Mouse (Mus musculus) neutrophil, adult 5-6 weeks (primary cell): ENCODE measurements around the gene Add2. TPM values are rescaled to one million over a fixed set of nuclear protein-coding genes. Genes with fewer than 3 reads are reported as not detected.
"Not testable (repeated sequence)": the region's sequence is repeated elsewhere in the genome, so short reads cannot be mapped to it uniquely, and the experiment has no call there.

Source experiments
- ATAC-seq: fragments of 151-379, 151-347 bp; 2 replicates; pipeline ENCODE4 v1.8.0; 2017; ENCODE audit warnings: mild to moderate bottlenecking, moderate TSS enrichment; ENCODE audit not compliant: insufficient number of reproducible peaks, poor library complexity, low FRiP score, severe bottlenecking; ENCODE audit errors: extremely low read depth
- total RNA-seq: library from RNA; stranded (forward); fragments of 200-1000 nt; gene quantifications from 2 replicates; pipeline ENCODE4 v1.2.3, GENCODE M21; 2017

The Add2 gene
- 0.37 TPM in 1 of 2 replicates, not detected in the other for total RNA-seq

DNA sequence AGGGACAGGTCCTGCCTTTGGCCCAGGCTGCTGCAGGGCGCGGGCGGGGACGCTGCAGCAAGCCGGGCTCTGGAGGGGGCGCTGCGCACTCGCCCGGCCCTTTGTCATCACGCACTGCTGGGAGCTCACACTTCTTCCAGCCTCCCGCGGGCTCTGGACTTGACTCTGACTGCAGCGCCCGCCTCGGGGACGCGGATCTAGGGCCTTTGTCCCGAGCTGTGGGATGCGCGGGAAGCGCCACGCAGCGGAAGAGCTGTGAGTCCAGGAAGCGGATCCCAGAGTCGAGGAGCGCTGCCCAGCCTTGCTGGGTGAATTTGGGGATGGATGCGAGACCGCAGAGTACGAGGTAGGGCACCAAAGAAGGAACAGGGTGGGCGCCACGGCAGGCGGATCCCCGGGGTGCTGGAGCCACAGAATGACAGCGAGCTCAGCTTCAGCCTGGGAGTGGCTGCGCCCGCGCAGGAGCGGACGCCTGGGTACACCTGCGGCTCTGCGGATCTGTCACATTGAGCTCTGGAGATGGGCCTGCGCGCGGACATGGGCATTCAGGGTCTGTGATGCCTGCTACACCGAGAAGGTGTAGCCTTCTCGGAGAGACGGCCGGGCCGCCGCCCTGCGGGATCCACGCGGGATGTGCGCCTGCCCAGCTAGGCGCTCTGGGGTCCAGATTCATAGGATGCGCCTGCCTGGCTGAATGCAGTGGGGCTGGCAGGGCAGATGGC, at the start of gene Add2:
Add2 (plus strand) TSS at position 81 of the 722 bp plus-strand sequence.
- no peak for ATAC-seq

GRCm38 (mm10) chr6:85978736-85979135, 49.7 kb upstream of the Add2 start:
- ATAC-seq: not testable (repeated sequence)

GRCm38 (mm10) chr6:85984351-85984750, 44.1 kb upstream of the Add2 start:
- ATAC-seq: no peak

GRCm38 (mm10) chr6:85989570-85989969, 38.9 kb upstream of the Add2 start:
- ATAC-seq: not testable (repeated sequence)

DNA sequence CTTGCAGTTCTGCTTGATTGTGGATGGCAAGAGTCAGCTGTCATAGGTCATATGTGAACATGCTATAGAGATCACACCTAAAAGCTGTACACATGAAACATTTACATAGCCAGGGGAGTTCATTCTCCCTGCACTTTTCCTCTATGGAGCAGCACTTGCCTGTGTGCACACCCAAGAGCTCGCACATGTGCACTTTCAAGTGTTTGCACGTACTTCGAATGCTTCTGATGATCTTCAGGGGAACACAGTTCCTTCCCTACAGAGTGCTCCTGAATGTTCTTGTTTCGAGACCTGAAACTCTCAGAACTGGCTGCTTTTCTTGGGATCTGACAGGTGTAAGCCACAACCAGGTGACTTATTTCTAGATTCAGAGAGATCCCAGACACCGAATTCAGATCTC, 37.7 kb upstream of the Add2 start:
- not testable (repeated sequence) for ATAC-seq

- ATAC-seq: no peak
These were observed 25.0 kb upstream of the Add2 start for GRCm38 (mm10) chr6:86003405-86003925.

DNA sequence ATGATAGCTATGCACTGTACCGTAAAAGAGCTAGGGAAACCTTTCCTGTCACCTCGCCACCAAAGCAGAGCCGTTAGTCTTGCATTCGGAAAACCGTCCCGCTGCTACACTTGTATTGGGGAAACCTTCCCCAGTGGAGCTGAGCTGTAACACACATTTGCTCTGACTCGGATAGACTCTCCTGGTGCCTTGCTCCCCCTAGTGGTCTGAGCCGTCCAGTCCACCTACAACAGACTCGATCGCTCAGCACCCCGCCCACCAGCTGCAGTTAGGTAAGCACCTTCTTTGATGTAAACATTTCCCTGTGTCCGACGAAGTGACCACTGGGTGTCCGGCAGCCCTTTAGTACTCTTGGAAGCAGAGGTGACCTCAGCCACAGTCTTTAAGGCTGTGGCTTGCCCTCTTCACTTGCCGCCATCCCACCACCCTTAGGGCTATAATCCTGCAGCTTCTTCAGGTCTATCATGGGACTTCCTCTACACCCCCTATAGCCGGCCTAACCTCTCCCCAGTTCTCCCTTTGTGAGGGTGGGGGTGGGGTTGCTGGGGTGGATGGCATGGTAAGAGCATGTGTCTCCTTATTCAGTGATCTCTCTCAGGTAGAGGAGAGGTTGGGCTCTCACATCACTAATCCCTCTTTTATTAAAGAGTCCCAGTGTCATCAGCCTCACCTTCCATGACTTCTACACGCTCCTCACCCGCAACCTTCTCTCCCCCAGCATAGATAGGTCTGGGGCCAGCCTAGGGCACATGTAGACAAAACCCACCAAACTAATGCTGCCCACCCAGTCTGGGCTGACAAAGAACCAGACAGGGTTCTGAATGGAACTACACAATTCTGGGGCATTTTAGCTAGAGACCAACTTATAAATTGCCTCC, 24.0 kb upstream of the Add2 start:
- ATAC-seq: peak; percentile 96

DNA sequence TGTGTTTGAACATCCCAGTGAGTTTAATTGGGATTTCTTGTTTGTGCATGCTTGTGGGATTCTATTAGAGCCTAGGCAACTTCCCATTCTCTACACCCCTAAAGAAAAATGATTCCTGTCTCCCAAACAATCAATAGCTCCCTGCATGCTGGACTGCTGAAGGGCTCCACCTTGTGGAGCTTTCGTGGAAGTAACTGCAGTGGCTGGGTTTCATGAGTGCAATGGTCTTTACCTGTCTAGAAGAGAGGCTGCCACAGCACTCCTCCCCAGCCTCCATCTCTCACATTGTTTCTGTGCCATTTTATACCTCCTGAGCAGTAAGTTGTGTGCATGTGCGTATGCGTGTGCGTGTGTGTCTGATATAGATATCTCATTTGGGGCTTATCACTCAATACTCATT, 18.5 kb upstream of the Add2 start:
- ATAC-seq: no peak

- ATAC-seq: not testable (repeated sequence)
These were observed 13.7 kb upstream of the Add2 start for GRCm38 (mm10) chr6:86014812-86015211.

- no peak for ATAC-seq
These were observed 12.6 kb upstream of the Add2 start, which contains the start of gene Figla for GRCm38 (mm10) chr6:86015871-86016270. Gene Figla (plus strand): TSS chr6:86016171.

DNA sequence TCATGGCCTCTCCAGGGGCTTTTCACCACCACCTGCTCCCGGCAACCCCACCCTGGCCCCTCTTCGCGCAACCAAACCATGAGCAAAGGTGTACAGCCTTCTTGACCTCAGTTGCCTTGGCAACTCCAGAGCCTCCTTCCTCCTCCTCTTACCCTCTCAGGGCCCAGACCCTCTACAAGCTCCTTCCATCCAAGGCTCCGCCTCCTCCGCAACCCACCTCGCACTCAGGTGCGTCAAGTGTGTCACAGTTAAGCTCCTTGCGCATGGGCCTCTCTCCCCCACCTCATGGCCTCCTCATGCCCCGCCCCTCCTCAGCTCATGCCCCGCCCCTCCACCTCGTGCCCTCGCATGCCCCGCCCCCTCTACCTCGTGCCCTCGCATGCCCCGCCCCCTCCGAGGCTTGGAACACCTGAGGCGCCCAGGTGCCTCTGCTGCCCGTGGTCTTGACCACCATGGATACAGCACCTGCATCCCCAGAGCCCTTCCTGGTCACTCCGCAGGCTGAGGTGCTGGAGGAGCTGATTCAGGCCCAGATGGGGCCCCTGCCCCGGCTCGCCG, 11.6 kb upstream of the Add2 start:
- ATAC-seq: no peak

GRCm38 (mm10) chr6:86019415-86020237, 8.9 kb upstream of the Add2 start:
- no peak for ATAC-seq

GRCm38 (mm10) chr6:86020948-86021347, 7.5 kb upstream of the Add2 start:
- 0 out of 2 replicates have a peak, but pooled peaks have one; percentile 37 for ATAC-seq

GRCm38 (mm10) chr6:86026632-86027292, 1.7 kb upstream of the Add2 start:
- ATAC-seq: no peak

GRCm38 (mm10) chr6:86028150-86028549, 331 bp upstream of the Add2 start:
- ATAC-seq: no peak

- no peak for ATAC-seq
These were observed 837 bp downstream of the Add2 start for GRCm38 (mm10) chr6:86029323-86029713.

- ATAC-seq: no peak
These were observed 3.0 kb downstream of the Add2 start for GRCm38 (mm10) chr6:86031527-86031926.

DNA sequence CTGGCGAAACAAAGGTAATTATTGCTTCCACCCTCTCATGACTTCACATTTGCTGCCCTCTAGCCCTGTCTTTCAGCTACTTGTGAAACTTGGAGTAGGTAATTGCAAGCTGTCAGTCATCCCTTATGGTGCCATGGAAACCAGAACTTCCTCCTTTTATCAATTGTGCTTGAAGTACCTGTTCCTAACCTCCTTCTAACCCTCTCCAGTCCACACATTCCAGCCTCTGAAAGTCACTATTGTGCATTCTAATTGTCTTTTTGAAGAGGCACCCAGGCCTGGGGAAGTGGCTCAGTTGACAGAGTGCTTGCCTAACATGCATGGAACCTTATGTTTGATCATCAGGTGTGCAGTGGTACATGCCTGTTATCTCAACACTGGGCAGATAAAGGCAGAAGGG, 5.2 kb downstream of the Add2 start:
- no peak for ATAC-seq
